Mouse (Mus musculus) v-Abl transformed pro-B cells (cell line): ENCODE measurements around the gene Atg9b.

Experiments
- in situ Hi-C, 2 experiments: fragments of 400-800 bp; cut with MboI; formaldehyde crosslinking; loops; one replicate each; pipeline ENCODE4 v1.15.1; 2025; ENCODE audit not compliant: unreplicated experiment in 2 of 2

Gene Atg9b

GRCm38 (mm10) chr5:24409466-24409865 is 17.5 kb upstream of the Atg9b start:
- in situ Hi-C loops: loop anchor here in 1 of 2 experiments (25.0 kb wide), 1 partner anchor 178 kb away; the partner anchor contains the start of genes Abcf2 and Chpf2

GRCm38 (mm10) chr5:24408651-24409050 is 16.7 kb upstream of the Atg9b start:
- in situ Hi-C loops: loop anchor here in 1 of 2 experiments (25.0 kb wide), 1 partner anchor 179 kb away; the partner anchor contains the start of genes Abcf2 and Chpf2

DNA sequence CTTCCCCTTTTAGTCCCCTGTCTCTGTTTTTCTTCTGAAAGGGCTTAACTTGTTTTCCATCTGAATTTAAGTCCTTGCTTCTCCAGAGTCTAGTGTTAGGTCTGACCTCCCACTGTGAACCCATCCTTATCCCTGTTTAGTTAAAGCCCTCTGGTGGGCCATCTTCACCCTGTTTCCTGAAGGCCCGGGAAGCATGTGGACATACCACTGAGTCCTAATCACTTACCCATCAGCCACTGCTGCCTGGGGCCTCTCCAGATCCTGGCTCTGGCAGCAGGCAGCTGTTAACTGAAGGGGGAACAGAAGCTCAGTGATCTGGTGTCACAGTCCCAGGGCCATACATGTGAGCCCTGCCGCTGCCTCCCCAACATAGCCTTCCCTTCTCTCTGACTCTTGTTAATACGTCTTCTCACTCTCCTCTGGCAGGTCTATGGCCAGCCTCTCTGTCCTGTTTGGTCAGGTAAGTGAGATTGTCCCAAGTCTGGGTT is 13.5 kb upstream of the Atg9b start:
- in situ Hi-C loops: loop anchor here in 1 of 2 experiments (25.0 kb wide), 1 partner anchor 182 kb away; the partner anchor contains the start of genes Abcf2 and Chpf2

DNA sequence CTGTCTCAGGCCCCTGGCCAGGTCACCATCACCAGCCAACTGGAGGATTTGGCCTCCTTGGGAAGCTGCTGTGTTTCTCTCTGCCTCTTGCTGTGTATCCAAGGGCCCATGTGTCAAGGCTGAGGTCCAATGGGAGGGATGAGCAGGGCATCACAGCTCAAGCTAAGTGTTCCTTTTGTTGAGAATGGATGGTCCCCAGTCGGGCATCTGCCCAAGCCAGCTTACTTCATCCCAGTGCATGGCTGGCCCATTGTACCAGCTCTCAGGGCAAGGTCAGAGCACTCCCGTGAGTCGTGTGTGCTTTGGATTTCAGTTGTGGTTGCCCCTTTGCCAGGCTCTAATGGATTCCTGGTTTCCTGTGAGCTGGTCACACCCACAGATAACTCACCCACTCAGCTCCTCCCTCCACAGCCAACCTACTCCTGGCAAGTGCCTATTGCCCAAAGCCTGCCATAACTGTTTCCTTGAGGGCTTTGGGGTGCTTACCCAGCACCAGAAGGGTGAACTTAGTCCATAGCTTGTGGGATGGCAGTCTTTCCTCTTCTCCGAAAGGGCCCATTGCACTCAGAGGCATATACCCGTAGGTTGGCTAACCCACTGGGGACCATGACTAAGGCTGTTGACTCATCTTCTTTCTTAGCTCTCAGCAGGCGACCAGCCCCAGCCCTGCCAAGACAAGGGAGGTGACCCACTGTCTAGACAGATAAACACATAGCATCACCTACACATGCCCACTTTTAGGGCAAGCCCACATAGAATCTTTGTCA is 12.8 kb upstream of the Atg9b start:
- in situ Hi-C loops: loop anchor here in 1 of 2 experiments (25.0 kb wide), 1 partner anchor 183 kb away; the partner anchor contains the start of genes Abcf2 and Chpf2

GRCm38 (mm10) chr5:24401969-24402368 is 10.0 kb upstream of the Atg9b start:
- in situ Hi-C loops: loop anchor here in 1 of 2 experiments (25.0 kb wide), 1 partner anchor 185 kb away; the partner anchor contains the start of genes Abcf2 and Chpf2

- in situ Hi-C loops: loop anchor here in 1 of 2 experiments (25.0 kb wide), 1 partner anchor 186 kb away; the partner anchor contains the start of genes Abcf2 and Chpf2
These were observed 9.1 kb upstream of the Atg9b start for GRCm38 (mm10) chr5:24400911-24401605.

GRCm38 (mm10) chr5:24400362-24400761 is 8.4 kb upstream of the Atg9b start:
- in situ Hi-C loops: loop anchor here in 1 of 2 experiments (25.0 kb wide), 1 partner anchor 187 kb away; the partner anchor contains the start of genes Abcf2 and Chpf2

- in situ Hi-C loops: loop anchor here (25.0 kb wide), 1 partner anchor 188 kb away; the partner anchor contains the start of genes Abcf2 (in 2 of the 2) and Chpf2 (in 2 of the 2)
These were observed 7.7 kb upstream of the Atg9b start for GRCm38 (mm10) chr5:24399686-24400085.

DNA sequence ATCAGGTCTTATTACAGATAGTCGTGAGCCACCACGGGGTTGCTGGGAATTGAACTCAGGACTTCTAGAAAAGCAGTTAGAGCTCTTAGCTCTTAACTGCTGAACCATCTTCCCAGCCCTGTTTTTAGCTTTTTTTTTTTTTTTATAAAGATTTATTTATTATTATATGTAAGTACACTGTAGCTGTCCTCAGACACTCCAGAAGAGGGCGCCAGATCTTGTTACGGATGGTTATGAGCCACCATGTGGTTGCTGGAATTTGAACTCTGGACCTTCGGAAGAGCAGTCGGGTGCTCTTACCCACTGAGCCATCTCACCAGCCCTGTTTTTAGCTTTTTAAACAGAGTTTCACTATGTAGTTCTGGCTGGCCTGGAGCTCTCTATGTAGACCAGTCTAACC is 4.3 kb upstream of the Atg9b start:
- in situ Hi-C loops: loop anchor here in 1 of 2 experiments (25.0 kb wide), 1 partner anchor 191 kb away; the partner anchor contains the start of genes Abcf2 and Chpf2

GRCm38 (mm10) chr5:24394165-24394894 is 2.4 kb upstream of the Atg9b start:
- in situ Hi-C loops: loop anchor here in 1 of 2 experiments (25.0 kb wide), 1 partner anchor 193 kb away; the partner anchor contains the start of genes Abcf2 and Chpf2

DNA sequence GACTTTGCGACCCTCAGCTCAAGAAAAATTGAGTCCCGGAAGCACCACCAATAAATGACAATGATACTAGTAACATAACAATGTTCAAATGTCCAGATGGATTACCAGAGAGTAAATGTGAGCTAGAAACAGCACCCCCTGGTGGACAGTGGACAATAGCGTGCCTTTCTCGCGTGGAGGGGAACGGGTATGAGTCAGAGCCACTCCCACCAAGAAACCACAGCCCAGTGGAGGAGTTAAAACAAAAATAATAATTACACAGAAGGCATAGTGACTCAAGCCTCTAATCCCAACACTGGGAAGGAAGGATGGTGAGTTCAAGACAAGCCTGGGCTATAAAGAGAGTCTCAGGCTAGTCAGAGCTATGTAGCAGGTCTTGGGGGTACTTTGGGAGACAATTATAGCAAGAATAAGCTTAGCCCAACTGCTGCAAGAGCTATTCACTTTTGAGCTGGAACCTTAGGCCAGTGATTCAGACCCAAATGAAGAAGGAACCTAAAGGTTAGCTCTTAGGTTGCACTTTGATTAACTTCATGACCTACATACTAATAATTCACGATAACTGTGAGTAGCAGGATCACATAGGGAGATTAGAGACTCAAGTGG is 1.6 kb upstream of the Atg9b start, which contains the start of gene Abcb8:
Abcb8 (plus strand) TSS at position 272 of the 606 bp plus-strand sequence.
- in situ Hi-C loops: loop anchor here in 1 of 2 experiments (25.0 kb wide), 1 partner anchor 194 kb away; the partner anchor contains the start of genes Abcf2 and Chpf2

- in situ Hi-C loops: loop anchor here in 1 of 2 experiments (25.0 kb wide), 1 partner anchor 195 kb away; the partner anchor contains the start of genes Abcf2 and Chpf2
These were observed 781 bp upstream of the Atg9b start for GRCm38 (mm10) chr5:24392724-24393123.

- in situ Hi-C loops: loop anchor here in 1 of 2 experiments (25.0 kb wide), 1 partner anchor 198 kb away; the partner anchor contains the start of genes Abcf2 and Chpf2
These were observed 2.3 kb downstream of the Atg9b start for GRCm38 (mm10) chr5:24389658-24390020.

DNA sequence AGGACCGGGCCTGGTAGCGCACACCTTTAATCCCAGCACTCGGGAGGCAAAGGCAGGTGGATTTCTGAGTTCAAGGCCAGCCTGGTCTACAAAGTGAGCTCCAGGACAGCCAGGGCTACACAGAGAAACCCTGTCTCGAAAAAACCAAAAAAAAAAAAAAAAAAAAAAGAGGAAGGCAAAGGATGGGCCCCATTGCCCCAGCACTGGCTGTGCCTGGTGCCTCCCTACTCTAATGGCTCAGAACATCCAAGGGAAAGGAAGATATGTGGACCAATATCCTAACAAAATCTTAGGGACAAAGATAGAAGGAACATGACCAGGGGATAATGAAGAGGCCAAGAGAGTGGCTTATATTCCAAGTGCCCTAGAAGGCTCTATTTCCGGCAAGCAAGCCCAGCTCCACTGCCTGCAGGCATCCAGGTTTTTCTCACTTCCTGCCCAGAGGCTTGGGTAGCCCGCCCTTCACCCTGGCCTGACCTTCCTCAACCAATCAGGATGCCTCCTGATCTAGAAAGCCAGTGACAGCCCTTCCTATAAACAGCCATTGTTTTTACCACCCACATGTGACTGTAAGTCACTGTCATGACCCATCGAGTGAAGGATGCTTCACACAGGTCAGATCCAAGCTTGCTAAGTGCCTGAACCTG is 2.8 kb downstream of the Atg9b start:
- in situ Hi-C loops: loop anchor here in 1 of 2 experiments (25.0 kb wide), 1 partner anchor 198 kb away; the partner anchor contains the start of genes Abcf2 and Chpf2

GRCm38 (mm10) chr5:24388246-24388915 is 3.6 kb downstream of the Atg9b start:
- in situ Hi-C loops: loop anchor here in 1 of 2 experiments (25.0 kb wide), 1 partner anchor 199 kb away; the partner anchor contains the start of genes Abcf2 and Chpf2

GRCm38 (mm10) chr5:24387264-24388241 is 4.4 kb downstream of the Atg9b start:
- in situ Hi-C loops: loop anchor here in 1 of 2 experiments (25.0 kb wide), 1 partner anchor 200 kb away; the partner anchor contains the start of genes Abcf2 and Chpf2
